Mouse (Mus musculus) thymus, adult 2 months (tissue): ENCODE measurements around the gene Gorasp2.

Experiments used
- CTCF ChIP-seq: fragments of 200-500 bp; IDR thresholded peaks from 2 replicates; pipeline ENCODE4 v1.5.1; 2012; ENCODE audit warnings: mild to moderate bottlenecking, control low read depth, low read length, moderate library complexity, borderline replicate concordance; ENCODE audit not compliant: control insufficient read depth, poor library complexity, insufficient read depth; ENCODE audit errors: extremely low read depth
- POLR2A ChIP-seq: fragments of 200-500 bp; IDR thresholded peaks from 2 replicates; pipeline ENCODE4 v1.6.1; 2012; ENCODE audit warnings: mild to moderate bottlenecking, low read length, control low read depth, moderate library complexity; ENCODE audit not compliant: control insufficient read depth, poor library complexity, insufficient read depth; ENCODE audit errors: extremely low read depth

DNA sequence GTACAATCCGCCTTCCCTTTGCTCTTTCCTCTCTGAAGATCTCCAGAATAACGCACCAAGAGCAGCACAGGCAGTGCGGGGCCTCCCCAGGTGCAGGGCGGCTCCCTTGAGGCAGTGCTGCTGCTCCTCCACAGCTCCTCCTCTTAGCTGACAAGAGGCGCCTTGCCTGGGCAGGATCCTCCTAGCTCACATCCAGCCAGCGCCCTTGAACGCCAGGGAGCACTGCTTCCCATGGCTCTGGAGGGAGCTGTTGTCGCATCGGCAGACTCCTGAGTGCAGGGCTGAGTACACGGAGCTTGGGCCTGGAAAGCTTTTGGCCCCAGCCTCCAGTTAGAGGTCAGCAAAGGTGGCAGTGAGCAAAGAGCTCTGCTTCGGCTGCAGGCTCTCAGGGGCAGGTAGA lies 28.8 kb downstream of the Gorasp2 start:
- TF ChIP-seq CTCF (no peak), POLR2A (no peak)
